Mouse (Mus musculus) G1E (cell line): ENCODE results near the gene Psmd2. TPM values are rescaled to one million over a fixed set of nuclear protein-coding genes. Genes with fewer than 3 reads are reported as not detected.

Experiments
- ATAC-seq: 2 replicates; pipeline ENCODE4 v1.8.0; 2016; ENCODE audit warnings: mild to moderate bottlenecking; ENCODE audit not compliant: insufficient number of reproducible peaks, poor library complexity, low FRiP score, severe bottlenecking; ENCODE audit errors: extremely low read depth
- DNase-seq: peaks from one replicate; pipeline ENCODE4 v3.0.0; 2012; ENCODE audit warnings: low spot score
- H3K27me3 ChIP-seq: 2 replicates; pipeline ENCODE4 v1.6.1; 2012; ENCODE audit warnings: mild to moderate bottlenecking, low read length, inconsistent platforms; ENCODE audit not compliant: insufficient read depth
- H3K36me3 ChIP-seq: replicated peaks from 2 replicates; pipeline ENCODE3; 2012; ENCODE audit warnings: mild to moderate bottlenecking, inconsistent platforms
- H3K4me1 ChIP-seq: 2 replicates; pipeline ENCODE4 v1.6.1; 2012; ENCODE audit warnings: low read depth, low read length, inconsistent platforms, mixed read lengths; ENCODE audit not compliant: insufficient read depth
- H3K4me3 ChIP-seq: 2 replicates; pipeline ENCODE4 v1.5.1; 2012; ENCODE audit warnings: low read depth, mild to moderate bottlenecking, inconsistent platforms, low read length, moderate library complexity, mixed read lengths
- H3K9me3 ChIP-seq: replicated peaks from 2 replicates; pipeline ENCODE4 v1.6.1; 2012; ENCODE audit warnings: inconsistent platforms
- CTCF ChIP-seq: IDR thresholded peaks from 2 replicates; pipeline ENCODE4 v1.5.1; 2012; ENCODE audit warnings: low read depth, low read length, inconsistent platforms, mixed read lengths
- GATA1 ChIP-seq: IDR thresholded peaks from 2 replicates; pipeline ENCODE4 v1.6.1; 2012; ENCODE audit warnings: borderline replicate concordance, low read length, inconsistent platforms, mixed read lengths
- GATA2 ChIP-seq: IDR thresholded peaks from 2 replicates; pipeline ENCODE4 v1.6.1; 2012; ENCODE audit warnings: low read depth, low read length, inconsistent platforms, borderline replicate concordance
- POLR2AphosphoS5 ChIP-seq: IDR thresholded peaks from 2 replicates; pipeline ENCODE4 v1.6.1; 2012; ENCODE audit warnings: low read depth, low read length, inconsistent platforms; ENCODE audit not compliant: insufficient replicate concordance
- TAL1 ChIP-seq: conservative IDR thresholded peaks from 2 replicates; pipeline ENCODE4 v1.6.1; 2012; ENCODE audit warnings: low read depth, low read length, inconsistent platforms, mixed read lengths
- polyA plus RNA-seq: library from polyadenylated mRNA; stranded (reverse); fragments of >175 nt; gene quantifications from 2 replicates; pipeline ENCODE4 v1.2.3, GENCODE M21; 2012
- total RNA-seq, 2 experiments: library from RNA; stranded (forward) in 1 of 2; stranded (reverse) in 1 of 2; fragments of 200-1000 nt in 1 of 2; fragments of >200 nt in 1 of 2; fragmentation: Nextera tagmentation in 1 of 2; gene quantifications; 2 replicates each; pipeline ENCODE4 v1.2.3; 2014 to 2017

Psmd2 gene
- total and polyA plus RNA-seq, 3 experiments = 205 to 352 (median 273) TPM

GRCm38 (mm10) chr16:20703699-20704400 is 52.4 kb downstream of the Psmd2 start:
- ATAC-seq = no peak
- Histone ChIP-seq H3K36me3 (peaks cover 82% of the 10 kb centered on the region), H3K4me1 (peaks cover 83% of the 10 kb centered on the region), H3K4me3 (peak overlapping the region; percentile 62; the same call in 1 of the 2 replicates), H3K9me3 (no peaks in the 10 kb centered on the region), H3K27me3 (no peaks in the 10 kb centered on the region)
- TF ChIP-seq CTCF (no peak), GATA2 (no peak), GATA1 (no peak), TAL1 (peak; percentile 62)
- DNase-seq = peak; percentile 26

GRCm38 (mm10) chr16:20705786-20706185 is 54.3 kb downstream of the Psmd2 start:
- peak; percentile 43 for DNase-seq
- Histone ChIP-seq H3K4me3 (no peak overlapping the region; the same call in 1 of the 2 replicates), H3K36me3 (peaks cover 87% of the 10 kb centered on the region), H3K27me3 (no peaks in the 10 kb centered on the region), H3K9me3 (no peaks in the 10 kb centered on the region), H3K4me1 (peaks cover 96% of the 10 kb centered on the region)
- TF ChIP-seq GATA2 (no peak), CTCF (no peak), TAL1 (no peak), GATA1 (no peak), POLR2AphosphoS5 (no peak)
- 0 out of 2 replicates have a peak, but pooled peaks have one; percentile 24 for ATAC-seq

- H3K27me3 ChIP-seq = no peaks in the 10 kb centered on the region
- TF ChIP-seq GATA2 (peak; percentile 70; the same call in 1 of the 2 replicates), CTCF (no peak), TAL1 (peak; percentile 35; the same call in 1 of the 2 replicates)
- peak overlapping the region; percentile 50; the same call in 1 of the 2 replicates for H3K4me3 ChIP-seq
- H3K4me1 ChIP-seq = peaks cover 99% of the 10 kb centered on the region
- H3K36me3 ChIP-seq = peaks cover 90% of the 10 kb centered on the region
- no peaks in the 10 kb centered on the region for H3K9me3 ChIP-seq
- DNase-seq (peak; percentile 52), ATAC-seq (peak; percentile 11)
Measured at GRCm38 (mm10) chr16:20706407-20707055, 55.1 kb downstream of the Psmd2 start.

- Histone ChIP-seq H3K36me3 (peaks cover 92% of the 10 kb centered on the region), H3K9me3 (no peaks in the 10 kb centered on the region), H3K27me3 (no peaks in the 10 kb centered on the region), H3K4me3 (peak overlapping the region; percentile 53; the same call in 1 of the 2 replicates), H3K4me1 (peaks cover 100% of the 10 kb centered on the region)
- TF ChIP-seq GATA1 (no peak), TAL1 (no peak), CTCF (no peak), GATA2 (no peak), POLR2AphosphoS5 (no peak)
- no peak for ATAC-seq
- no peak for DNase-seq
Measured at GRCm38 (mm10) chr16:20708220-20708938, 56.9 kb downstream of the Psmd2 start.

- DNase-seq = no peak
- Histone ChIP-seq H3K4me1 (peaks cover 100% of the 10 kb centered on the region), H3K36me3 (peaks cover 98% of the 10 kb centered on the region), H3K4me3 (no peak overlapping the region), H3K27me3 (no peaks in the 10 kb centered on the region), H3K9me3 (no peaks in the 10 kb centered on the region)
- no peak for ATAC-seq
- TF ChIP-seq GATA2 (no peak), CTCF (peak; percentile 73)
Measured at GRCm38 (mm10) chr16:20708939-20709734, 57.7 kb downstream of the Psmd2 start.

GRCm38 (mm10) chr16:20710370-20710769 is 58.9 kb downstream of the Psmd2 start:
- no peaks in the 10 kb centered on the region for H3K27me3 ChIP-seq

More at GRCm38 (mm10) chr16:20710370-20710769, 58.9 kb downstream of the Psmd2 start:
- H3K9me3 ChIP-seq = no peaks in the 10 kb centered on the region
- ATAC-seq (no peak), DNase-seq (no peak)
- H3K36me3 ChIP-seq = peaks cover 91% of the 10 kb centered on the region
- H3K4me1 ChIP-seq = peaks cover 99% of the 10 kb centered on the region
- no peak for TF ChIP-seq TAL1
- H3K4me3 ChIP-seq = peak overlapping the region; percentile 24; the same call in 1 of the 2 replicates
